Mouse (Mus musculus) olfactory bulb, adult 2 months (tissue): ENCODE results near the gene Gm49395. TPM values are rescaled to one million over a fixed set of nuclear protein-coding genes. Genes with fewer than 3 reads are reported as not detected.

Source experiments
- H3K27ac ChIP-seq: fragments of 200-500 bp; 2 replicates; pipeline ENCODE4 v1.5.1; 2012; ENCODE audit warnings: low read depth, low read length; ENCODE audit not compliant: insufficient read depth
- H3K4me1 ChIP-seq: fragments of 200-500 bp; 2 replicates; pipeline ENCODE4 v1.6.1; 2012; ENCODE audit warnings: low read length; ENCODE audit not compliant: control insufficient read depth, insufficient read depth
- H3K4me3 ChIP-seq: fragments of 200-500 bp; 2 replicates; pipeline ENCODE4 v1.5.1; 2012; ENCODE audit warnings: mild to moderate bottlenecking, low read depth, low read length, moderate library complexity; ENCODE audit not compliant: insufficient read depth
- CTCF ChIP-seq: fragments of 200-500 bp; IDR thresholded peaks from 2 replicates; pipeline ENCODE4 v1.5.1; 2012; ENCODE audit warnings: low read depth, mild to moderate bottlenecking, low read length, moderate library complexity; ENCODE audit not compliant: insufficient read depth
- POLR2A ChIP-seq: fragments of 200-500 bp; IDR thresholded peaks from 2 replicates; pipeline ENCODE4 v1.6.1; 2012; ENCODE audit warnings: mild to moderate bottlenecking, low read depth, low read length, moderate library complexity; ENCODE audit not compliant: insufficient read depth
- WGBS: fragments of 180-500 bp; shearing (Covaris S2); methylation state at CpG from one replicate; pipeline ENCODE4 v1.1.7; 2018; 5-methylcytosine and 5-hydroxymethylcytosine counted together
- polyA plus RNA-seq: library from polyadenylated mRNA; stranded (reverse); fragments of >200 nt; gene quantifications from 2 replicates; pipeline ENCODE4 v1.2.4, GENCODE M21; 2012; ENCODE audit warnings: low replicate concordance; ENCODE audit not compliant: missing spikeins, insufficient read depth, insufficient read length

Gene Gm49395
- not detected in 2 replicates for polyA plus RNA-seq

GRCm38 (mm10) chr13:115101355-115102191, at the start of gene Gm49395, which contains the start of gene Itga1:
Gene Gm49395, minus strand, starts transcription at chr13:115101921.
Gene Itga1, minus strand, starts transcription at chr13:115101964.
- Histone ChIP-seq H3K4me3 (peak within 1 kb of the TSS; percentile 45), H3K4me1 (peaks cover 10% of the 10 kb centered on the region), H3K27ac (peak within 1 kb of the TSS; percentile 2; the same call in 1 of the 2 replicates)
- TF ChIP-seq CTCF (no peak), POLR2A (no peak)
- under 1% methylated on average over 39 of the region's 39 CpGs for WGBS

- H3K4me3 ChIP-seq, result no peak overlapping the region
- 87% methylated on average over 1 of the region's 1 CpGs for WGBS
- no peaks in the 10 kb centered on the region for H3K4me1 ChIP-seq
- TF ChIP-seq POLR2A, result no peak
- no peak overlapping the region for H3K27ac ChIP-seq
Measured at GRCm38 (mm10) chr13:115150602-115151001, 48.9 kb upstream of the Gm49395 start.

- H3K27ac ChIP-seq, result no peak overlapping the region
- no peaks in the 10 kb centered on the region for H3K4me1 ChIP-seq
- WGBS, result 92% methylated on average over 6 of the region's 6 CpGs
- H3K4me3 ChIP-seq, result no peak overlapping the region
- TF ChIP-seq CTCF (no peak), POLR2A (no peak)
Measured at GRCm38 (mm10) chr13:115149849-115150248, 48.1 kb upstream of the Gm49395 start.

GRCm38 (mm10) chr13:115143575-115143974, 41.9 kb upstream of the Gm49395 start:
- 90% methylated on average over 2 of the region's 2 CpGs for WGBS

GRCm38 (mm10) chr13:115142066-115142465, 40.3 kb upstream of the Gm49395 start:
- H3K4me3 ChIP-seq, result no peak overlapping the region
- WGBS, result 92% methylated on average over 3 of the region's 3 CpGs
- TF ChIP-seq POLR2A (no peak), CTCF (no peak)
- H3K4me1 ChIP-seq, result no peaks in the 10 kb centered on the region
- H3K27ac ChIP-seq, result no peak overlapping the region

More at GRCm38 (mm10) chr13:115143575-115143974, 41.9 kb upstream of the Gm49395 start:
- Histone ChIP-seq H3K27ac (no peak overlapping the region), H3K4me3 (no peak overlapping the region), H3K4me1 (no peaks in the 10 kb centered on the region)
- no peak for TF ChIP-seq CTCF
- TF ChIP-seq POLR2A, result no peak

- Histone ChIP-seq H3K27ac (no peak overlapping the region), H3K4me1 (no peaks in the 10 kb centered on the region), H3K4me3 (no peak overlapping the region)
- 94% methylated on average over 7 of the region's 7 CpGs for WGBS
- TF ChIP-seq POLR2A, result no peak
- no peak for TF ChIP-seq CTCF
Measured at GRCm38 (mm10) chr13:115138513-115138912, 36.8 kb upstream of the Gm49395 start.

GRCm38 (mm10) chr13:115136761-115137160, 35.0 kb upstream of the Gm49395 start:
- WGBS, result 89% methylated on average over 3 of the region's 3 CpGs
- H3K4me1 ChIP-seq, result no peaks in the 10 kb centered on the region
- TF ChIP-seq POLR2A (no peak), CTCF (no peak)
- no peak overlapping the region for H3K4me3 ChIP-seq
- no peak overlapping the region for H3K27ac ChIP-seq

- Histone ChIP-seq H3K4me1 (no peaks in the 10 kb centered on the region), H3K27ac (no peak overlapping the region), H3K4me3 (no peak overlapping the region)
- TF ChIP-seq POLR2A (no peak), CTCF (no peak)
- WGBS, result 31% methylated on average over 5 of the region's 5 CpGs
Measured at GRCm38 (mm10) chr13:115132435-115132834, 30.7 kb upstream of the Gm49395 start.

- no peak overlapping the region for H3K27ac ChIP-seq
- WGBS, result 74% methylated on average over 3 of the region's 3 CpGs
- H3K4me3 ChIP-seq, result no peak overlapping the region
- no peaks in the 10 kb centered on the region for H3K4me1 ChIP-seq
- TF ChIP-seq POLR2A (no peak), CTCF (no peak)
Measured at GRCm38 (mm10) chr13:115131381-115131780, 29.7 kb upstream of the Gm49395 start.

- WGBS, result 94% methylated on average over 2 of the region's 2 CpGs
- no peak for TF ChIP-seq POLR2A
- H3K4me3 ChIP-seq, result no peak overlapping the region
- no peaks in the 10 kb centered on the region for H3K4me1 ChIP-seq
- no peak overlapping the region for H3K27ac ChIP-seq
Measured at GRCm38 (mm10) chr13:115130035-115130434, 28.3 kb upstream of the Gm49395 start.
